Mouse (Mus musculus) left cerebral cortex, adult 9 months (tissue): ENCODE measurements around the gene Olfr857.
"Not testable (repeated sequence)": the region's sequence is repeated elsewhere in the genome, so short reads cannot be mapped to it uniquely, and the experiment has no call there.

Experiments used
- DNase-seq, 2 experiments: peaks; one replicate each; pipeline ENCODE4 v3.0.0; 2022; ENCODE audit warnings: low spot score in 2 of 2

Gene Olfr857

GRCm38 (mm10) chr9:19709133-19709532, at the start of gene Olfr857:
TSS of gene Olfr857 (plus strand) at chr9:19709433.
- no peak for DNase-seq

DNA sequence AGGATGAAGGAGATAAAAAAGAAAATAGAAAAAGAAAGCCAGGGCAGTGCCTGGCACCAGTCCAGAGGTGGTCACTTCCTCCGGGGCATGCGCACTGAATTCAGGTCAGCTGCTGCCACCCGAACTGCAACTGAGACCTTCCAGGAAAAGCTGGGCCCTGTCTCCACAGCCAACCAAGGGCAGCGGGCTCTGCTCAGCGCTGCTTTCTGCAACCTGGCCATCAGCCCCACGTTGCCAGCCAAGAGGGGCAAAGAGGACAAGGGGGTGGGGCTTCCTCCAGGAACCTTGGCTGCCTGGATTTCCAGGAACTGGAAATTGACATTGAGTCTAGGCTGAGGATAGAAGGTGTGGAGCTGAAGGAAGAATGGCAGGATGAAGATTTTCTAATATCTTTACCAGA, 19.0 kb upstream of the Olfr857 start:
- DNase-seq, result no peak

- no peak for DNase-seq
These were observed 17.8 kb upstream of the Olfr857 start for GRCm38 (mm10) chr9:19691426-19691825.

DNA sequence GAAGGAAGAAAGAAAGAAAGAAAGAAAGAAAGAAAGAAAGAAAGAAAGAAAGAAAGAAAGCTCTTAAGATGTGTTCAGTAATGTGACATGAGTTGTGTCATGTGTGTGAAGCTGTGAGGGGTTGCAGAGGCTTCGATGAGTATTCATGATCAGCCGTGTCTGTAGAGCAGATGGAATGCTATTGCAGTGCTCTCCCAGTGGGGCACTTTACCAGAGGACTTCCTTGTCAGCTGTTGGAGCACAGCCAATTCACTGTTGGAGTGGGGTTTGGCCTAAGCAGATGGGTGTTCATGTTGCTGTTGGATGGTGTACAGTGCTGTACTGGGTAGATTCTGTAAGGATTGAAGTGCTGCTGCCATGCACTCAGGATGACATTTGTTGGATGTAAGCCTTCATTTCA, 16.8 kb upstream of the Olfr857 start:
- no peak for DNase-seq

- DNase-seq, result not testable (repeated sequence)
These were observed 14.9 kb upstream of the Olfr857 start for GRCm38 (mm10) chr9:19694285-19694684.

- not testable (repeated sequence) for DNase-seq
These were observed 14.3 kb upstream of the Olfr857 start for GRCm38 (mm10) chr9:19694898-19695379.

DNA sequence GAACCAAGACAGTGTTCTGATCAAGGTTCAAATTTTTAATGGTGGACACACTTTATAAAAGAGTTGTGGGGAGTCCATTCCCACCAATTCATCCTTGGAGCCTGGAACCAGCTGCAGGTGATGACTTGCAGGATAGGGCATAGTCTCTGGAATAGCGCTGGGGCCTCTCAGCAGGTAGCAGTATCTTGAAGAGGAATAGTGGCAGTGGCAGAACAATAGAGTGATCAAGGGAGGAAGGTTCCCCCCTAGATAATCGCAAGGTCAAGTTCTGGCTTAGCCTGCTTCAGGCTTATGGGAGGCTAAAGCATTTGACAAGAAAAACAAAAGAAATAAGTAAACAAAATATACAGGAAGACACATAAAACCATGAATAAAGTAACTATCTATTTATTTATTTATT, 4.7 kb upstream of the Olfr857 start:
- not testable (repeated sequence) for DNase-seq
